Mouse (Mus musculus) cerebral cortex, adult 2 months (tissue): ENCODE measurements around the gene Mta1.

Source experiments
- WGBS: fragments of 180-500 bp; shearing (Covaris S2); methylation state at CpG from one replicate; pipeline ENCODE4 v1.1.7; 2018; 5-methylcytosine and 5-hydroxymethylcytosine counted together

Mta1 gene

GRCm38 (mm10) chr12:113097749-113098281 lies at the start of gene Mta1:
TSS of gene Mta1 (plus strand) at chr12:113098278.
- WGBS, result 3% methylated on average over 35 of the region's 53 CpGs

- WGBS, result 93% methylated on average over 9 of the region's 9 CpGs
Observed at GRCm38 (mm10) chr12:113049836-113050235, 48.2 kb upstream of the Mta1 start.

GRCm38 (mm10) chr12:113050671-113051070 lies 47.4 kb upstream of the Mta1 start:
- 93% methylated on average over 12 of the region's 12 CpGs for WGBS

GRCm38 (mm10) chr12:113051628-113052403 lies 46.3 kb upstream of the Mta1 start:
- 72% methylated on average over 9 of the region's 9 CpGs for WGBS

GRCm38 (mm10) chr12:113056089-113056488 lies 42.0 kb upstream of the Mta1 start:
- WGBS, result 93% methylated on average over 8 of the region's 8 CpGs

- WGBS, result 93% methylated on average over 5 of the region's 5 CpGs
Observed at GRCm38 (mm10) chr12:113060178-113060577, 37.9 kb upstream of the Mta1 start.

GRCm38 (mm10) chr12:113061606-113062005 lies 36.5 kb upstream of the Mta1 start:
- 92% methylated on average over 9 of the region's 9 CpGs for WGBS

- 79% methylated on average over 10 of the region's 10 CpGs for WGBS
Observed at GRCm38 (mm10) chr12:113062201-113062600, 35.9 kb upstream of the Mta1 start.

- 95% methylated on average over 7 of the region's 7 CpGs for WGBS
Observed at GRCm38 (mm10) chr12:113063700-113064099, 34.4 kb upstream of the Mta1 start.

GRCm38 (mm10) chr12:113068002-113068401 lies 30.1 kb upstream of the Mta1 start:
- WGBS, result 80% methylated on average over 7 of the region's 7 CpGs

- 97% methylated on average over 6 of the region's 6 CpGs for WGBS
Observed at GRCm38 (mm10) chr12:113069389-113069788, 28.7 kb upstream of the Mta1 start.

- WGBS, result 70% methylated on average over 6 of the region's 6 CpGs
Observed at GRCm38 (mm10) chr12:113071321-113071720, 26.8 kb upstream of the Mta1 start.

GRCm38 (mm10) chr12:113071827-113072226 lies 26.3 kb upstream of the Mta1 start:
- WGBS, result 76% methylated on average over 6 of the region's 6 CpGs

- WGBS, result 17% methylated on average over 15 of the region's 15 CpGs
Observed at GRCm38 (mm10) chr12:113073420-113074328, 24.4 kb upstream of the Mta1 start.

GRCm38 (mm10) chr12:113074329-113075062 lies 23.6 kb upstream of the Mta1 start, which contains the start of gene Tex22:
TSS of gene Tex22 (plus strand) at chr12:113074502.
- WGBS, result 3% methylated on average over 32 of the region's 32 CpGs

GRCm38 (mm10) chr12:113075063-113075454 lies 23.0 kb upstream of the Mta1 start:
- 4% methylated on average over 10 of the region's 10 CpGs for WGBS

- 58% methylated on average over 6 of the region's 6 CpGs for WGBS
Observed at GRCm38 (mm10) chr12:113075486-113075885, 22.6 kb upstream of the Mta1 start.

GRCm38 (mm10) chr12:113087276-113087675 lies 10.8 kb upstream of the Mta1 start:
- WGBS, result 71% methylated on average over 3 of the region's 3 CpGs

- WGBS, result 67% methylated on average over 4 of the region's 4 CpGs
Observed at GRCm38 (mm10) chr12:113088026-113088425, 10.1 kb upstream of the Mta1 start.

- 93% methylated on average over 6 of the region's 6 CpGs for WGBS
Observed at GRCm38 (mm10) chr12:113089107-113089506, 9.0 kb upstream of the Mta1 start.

GRCm38 (mm10) chr12:113090053-113090452 lies 8.0 kb upstream of the Mta1 start:
- 86% methylated on average over 17 of the region's 17 CpGs for WGBS

GRCm38 (mm10) chr12:113097040-113097439 lies 1.0 kb upstream of the Mta1 start:
- WGBS, result 52% methylated on average over 5 of the region's 5 CpGs
